Mouse (Mus musculus) midbrain, embryonic 11.5 days (tissue): ENCODE results near the gene Aamp. TPM values are rescaled to one million over a fixed set of nuclear protein-coding genes. Genes with fewer than 3 reads are reported as not detected.
"Not testable (repeated sequence)": the region's sequence is repeated elsewhere in the genome, so short reads cannot be mapped to it uniquely, and the experiment has no call there.

Experiments
- ATAC-seq: fragments of 200-750 bp; cut with Nextera tagmentation; 2 replicates; pipeline ENCODE4 v1.8.0; 2017; ENCODE audit warnings: moderate TSS enrichment, moderate library complexity; ENCODE audit not compliant: low FRiP score
- DNase-seq: peaks from one replicate; pipeline ENCODE4 v3.0.0; 2015; ENCODE audit warnings: low spot score; ENCODE audit errors: missing footprints
- H3K27ac ChIP-seq: fragments of 300-500 bp; sonication (generic); 2 replicates; pipeline ENCODE4 v1.5.1; 2014; ENCODE audit warnings: low read depth, low read length
- H3K27me3 ChIP-seq: fragments of 300-500 bp; sonication (generic); 2 replicates; pipeline ENCODE4 v1.6.1; 2014; ENCODE audit warnings: mild to moderate bottlenecking, low read length, moderate library complexity, mixed read lengths; ENCODE audit not compliant: control insufficient read depth, insufficient read depth
- H3K36me3 ChIP-seq: fragments of 300-500 bp; sonication (generic); 2 replicates; pipeline ENCODE4 v1.6.1; 2014; ENCODE audit warnings: mild to moderate bottlenecking, low read length, moderate library complexity, mixed read lengths; ENCODE audit not compliant: control insufficient read depth, insufficient read depth
- H3K4me1 ChIP-seq: fragments of 300-500 bp; sonication (generic); 2 replicates; pipeline ENCODE4 v1.6.1; 2014; ENCODE audit warnings: low read length; ENCODE audit not compliant: control insufficient read depth, insufficient read depth
- H3K4me2 ChIP-seq: fragments of 300-500 bp; sonication (generic); 2 replicates; pipeline ENCODE4 v1.6.1; 2014; ENCODE audit warnings: mild to moderate bottlenecking, moderate library complexity
- H3K4me3 ChIP-seq: fragments of 300-500 bp; sonication (generic); 2 replicates; pipeline ENCODE4 v1.5.1; 2014; ENCODE audit warnings: low read depth, low read length
- H3K9ac ChIP-seq: fragments of 300-500 bp; sonication (generic); 2 replicates; pipeline ENCODE4 v1.6.1; 2014; ENCODE audit warnings: low read length
- H3K9me3 ChIP-seq: fragments of 300-500 bp; sonication (generic); 2 replicates; pipeline ENCODE4 v1.6.1; 2016; ENCODE audit warnings: low read length; ENCODE audit not compliant: control insufficient read depth
- WGBS: fragments of 180-500 bp; shearing (Covaris S2); extraction: QIAGEN DNeasy Blood & Tissue Kit; methylation state at CpG from one replicate; pipeline ENCODE4 v1.1.7; 2014; 5-methylcytosine and 5-hydroxymethylcytosine counted together
- polyA plus RNA-seq: library from polyadenylated mRNA; unstranded; fragments of >200 nt; fragmentation: Nextera tagmentation; extraction: Ambion mirVana; gene quantifications from 2 replicates; pipeline ENCODE4 v1.2.1, GENCODE M21; 2014

Gene Aamp
- polyA plus RNA-seq, result 175 and 186 TPM in 2 replicates

GRCm38 (mm10) chr1:74284543-74285160, at the start of gene Aamp, which contains the start of gene Pnkd:
TSS of gene Aamp (minus strand) at chr1:74284738.
TSS of gene Pnkd (plus strand) at chr1:74284930.
- no peaks in the 10 kb centered on the region for H3K27me3 ChIP-seq
- peak within 1 kb of the TSS; percentile 81 for H3K4me2 ChIP-seq
- peaks cover 23% of the 10 kb centered on the region for H3K36me3 ChIP-seq
- H3K4me3 ChIP-seq, result peak within 1 kb of the TSS; percentile 73
- ATAC-seq (peak; percentile 97), DNase-seq (peak; percentile 99)
- H3K27ac ChIP-seq, result peak within 1 kb of the TSS; percentile 48; the same call in 1 of the 2 replicates
- no peaks in the 10 kb centered on the region for H3K9me3 ChIP-seq
- under 1% methylated on average over 56 of the region's 56 CpGs for WGBS
- H3K9ac ChIP-seq, result peak within 1 kb of the TSS; percentile 76
- H3K4me1 ChIP-seq, result peaks cover 11% of the 10 kb centered on the region

- Histone ChIP-seq H3K36me3 (no peaks in the 10 kb centered on the region), H3K4me3 (peak overlapping the region; percentile 43), H3K4me1 (peaks cover 11% of the 10 kb centered on the region), H3K9me3 (no peaks in the 10 kb centered on the region), H3K27me3 (no peaks in the 10 kb centered on the region), H3K27ac (no peak overlapping the region), H3K9ac (peak overlapping the region; percentile 71), H3K4me2 (peak overlapping the region; percentile 83)
- WGBS, result 3% methylated on average over 9 of the region's 9 CpGs
- ATAC-seq (peak; percentile 8; the same call in 1 of the 2 replicates), DNase-seq (no peak)
Measured at GRCm38 (mm10) chr1:74332930-74333329, 48.4 kb upstream of the Aamp start.

GRCm38 (mm10) chr1:74332241-74332763, 47.8 kb upstream of the Aamp start:
- under 1% methylated on average over 36 of the region's 36 CpGs for WGBS
- Histone ChIP-seq H3K4me1 (peaks cover 11% of the 10 kb centered on the region), H3K36me3 (no peaks in the 10 kb centered on the region), H3K27me3 (no peaks in the 10 kb centered on the region), H3K4me2 (peak overlapping the region; percentile 83), H3K9ac (peak overlapping the region; percentile 71), H3K4me3 (peak overlapping the region; percentile 43), H3K27ac (no peak overlapping the region), H3K9me3 (no peaks in the 10 kb centered on the region)
- ATAC-seq (peak; percentile 97), DNase-seq (peak; percentile 100)

GRCm38 (mm10) chr1:74331046-74331681, 46.6 kb upstream of the Aamp start:
- Histone ChIP-seq H3K9me3 (no peaks in the 10 kb centered on the region), H3K9ac (no peak overlapping the region), H3K4me2 (no peak overlapping the region), H3K4me3 (no peak overlapping the region), H3K27me3 (no peaks in the 10 kb centered on the region), H3K36me3 (no peaks in the 10 kb centered on the region), H3K27ac (no peak overlapping the region), H3K4me1 (peaks cover 11% of the 10 kb centered on the region)
- ATAC-seq (no peak), DNase-seq (peak; percentile 77)
- WGBS, result 81% methylated on average over 4 of the region's 4 CpGs

GRCm38 (mm10) chr1:74329899-74330431, 45.4 kb upstream of the Aamp start:
- Histone ChIP-seq H3K36me3 (no peaks in the 10 kb centered on the region), H3K27me3 (no peaks in the 10 kb centered on the region), H3K27ac (no peak overlapping the region), H3K4me3 (no peak overlapping the region), H3K9ac (no peak overlapping the region), H3K4me2 (no peak overlapping the region), H3K9me3 (no peaks in the 10 kb centered on the region), H3K4me1 (peaks cover 11% of the 10 kb centered on the region)
- 90% methylated on average over 7 of the region's 7 CpGs for WGBS
- ATAC-seq (no peak), DNase-seq (peak; percentile 2)

GRCm38 (mm10) chr1:74326916-74327315, 42.4 kb upstream of the Aamp start:
- not testable (repeated sequence) for H3K9me3 ChIP-seq, H3K4me3 ChIP-seq, H3K9ac ChIP-seq, H3K4me2 ChIP-seq, H3K27ac ChIP-seq, H3K27me3 ChIP-seq, H3K4me1 ChIP-seq, ATAC-seq, H3K36me3 ChIP-seq
- 79% methylated on average over 2 of the region's 2 CpGs for WGBS
- DNase-seq, result peak; percentile 75

- no peaks in the 10 kb centered on the region for H3K27me3 ChIP-seq
- 79% methylated on average over 3 of the region's 3 CpGs for WGBS
- no peaks in the 10 kb centered on the region for H3K9me3 ChIP-seq
- H3K4me3 ChIP-seq, result no peak overlapping the region
- DNase-seq (no peak), ATAC-seq (no peak)
- H3K9ac ChIP-seq, result no peak overlapping the region
- H3K36me3 ChIP-seq, result no peaks in the 10 kb centered on the region
- no peak overlapping the region for H3K4me2 ChIP-seq
- no peak overlapping the region for H3K27ac ChIP-seq
- no peaks in the 10 kb centered on the region for H3K4me1 ChIP-seq
Measured at GRCm38 (mm10) chr1:74321396-74321795, 36.9 kb upstream of the Aamp start.

GRCm38 (mm10) chr1:74318711-74319110, 34.2 kb upstream of the Aamp start:
- Histone ChIP-seq H3K4me2 (no peak overlapping the region), H3K27ac (no peak overlapping the region), H3K27me3 (no peaks in the 10 kb centered on the region), H3K4me1 (no peaks in the 10 kb centered on the region), H3K9me3 (no peaks in the 10 kb centered on the region), H3K36me3 (no peaks in the 10 kb centered on the region), H3K9ac (no peak overlapping the region), H3K4me3 (no peak overlapping the region)
- DNase-seq (no peak), ATAC-seq (no peak)
- WGBS, result 91% methylated on average over 3 of the region's 3 CpGs
